Mouse (Mus musculus): ENCODE measurements at regions not wholly inside any gene's neighbourhood (a gene's known extent, or its start where the extent isn't known, plus 50 kb on each side); places are given as distances from the start of the nearest gene placed in this dataset.

GRCm38 (mm10) chr8:39357865-39358264, 1317.0 kb upstream of the Adam24 start:
- TF ChIP-seq CTCF (IDR thresholded peaks at IDR 0.05) (no peak), EP300 (IDR thresholded peaks at IDR 0.05) (no peak)

Measured in lung, postnatal 0 days (tissue).